Comparison of ENCODE assay signal across 8 mouse cellular contexts in the genomic region with DNA sequence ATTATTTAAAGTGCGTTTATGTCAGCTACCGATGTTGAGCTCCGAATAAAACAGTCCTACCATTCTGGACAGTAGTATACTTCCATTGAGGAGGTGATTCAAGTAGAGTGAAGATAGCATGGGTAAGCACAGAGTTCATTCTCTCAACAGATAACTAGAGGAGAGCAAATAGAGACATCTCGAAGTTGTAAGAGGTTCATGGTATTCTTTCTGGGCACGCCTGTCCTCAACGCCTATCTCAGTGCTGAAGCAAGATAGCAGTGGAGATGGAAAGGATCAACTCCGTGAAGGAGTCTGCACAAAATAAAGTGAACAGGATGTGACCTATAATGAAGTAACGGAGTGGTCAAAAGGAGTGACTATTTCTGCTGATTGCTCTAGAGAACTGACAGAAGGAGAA. TPM values are rescaled to one million over a fixed set of nuclear protein-coding genes. Genes with fewer than 3 reads are reported as not detected.
DNase-seq lines count a peak whose midpoint lies in the region; ATAC-seq and TF ChIP-seq lines count a peak whose summit lies in the region.

No protein-coding gene starts in this region.

- intact Hi-C loops in left cerebral cortex, postnatal 14 days (cut with DNase I) = loop anchor here (2.0 kb wide), 1 partner anchor 219 kb away; a partner anchor contains a TSS

- no peak for TF ChIP-seq POLR2A in bone marrow, adult 2 months (IDR thresholded peaks at IDR 0.05; ENCODE audit: borderline replicate concordance, control insufficient read depth, low read depth, low read length)

- H3K27ac ChIP-seq in heart, postnatal 0 days (ENCODE audit: low read depth) = peak overlapping the region; percentile 87; the same call in 1 of the 2 replicates
- no peak overlapping the region for H3K27ac ChIP-seq in bone marrow, adult 2 months (ENCODE audit: control insufficient read depth, insufficient read depth, low read depth, low read length, poor library complexity)
- no peak overlapping the region for H3K27ac ChIP-seq in hindbrain, embryonic 14.5 days
- no peak overlapping the region for H3K27ac ChIP-seq in midbrain, embryonic 13.5 days

- DNase-seq in heart, postnatal 0 days (ENCODE audit: low spot score) = no peak
- DNase-seq in heart, adult 11 months = no peak
- no peak for DNase-seq in hindbrain, embryonic 14.5 days (ENCODE audit: low spot score)
- no peak for DNase-seq in left cerebral cortex, postnatal 14 days (ENCODE audit: low spot score in 2 of 2)
- DNase-seq in ovary, postnatal 10 days (ENCODE audit: low spot score) = no peak
- no peak for DNase-seq in frontal cortex, postnatal 10 days (ENCODE audit: low spot score in 2 of 2)

- TF ChIP-seq EP300 in heart, postnatal 0 days (IDR thresholded peaks at IDR 0.05; ENCODE audit: low read depth) = no peak

- H3K4me2 ChIP-seq in heart, postnatal 0 days (ENCODE audit: low read depth, low read length) = peak overlapping the region; percentile 79
- peak overlapping the region; percentile 73 for H3K4me2 ChIP-seq in hindbrain, embryonic 14.5 days (replicated peaks)
- peak overlapping the region; percentile 71 for H3K4me2 ChIP-seq in midbrain, embryonic 13.5 days (replicated peaks)

- H3K27me3 ChIP-seq in heart, postnatal 0 days (ENCODE audit: control insufficient read depth, insufficient read depth, low read length) = no peaks in the 10 kb centered on the region
- no peaks in the 10 kb centered on the region for H3K27me3 ChIP-seq in hindbrain, embryonic 14.5 days (ENCODE audit: control insufficient read depth, insufficient read depth, low read length)
- H3K27me3 ChIP-seq in midbrain, embryonic 13.5 days = no peaks in the 10 kb centered on the region

- peaks cover 18% of the 10 kb centered on the region for H3K36me3 ChIP-seq in heart, postnatal 0 days (replicated peaks; ENCODE audit: control insufficient read depth, insufficient read depth, low read length)
- peaks cover 23% of the 10 kb centered on the region for H3K36me3 ChIP-seq in hindbrain, embryonic 14.5 days (replicated peaks; ENCODE audit: control insufficient read depth, insufficient read depth)
- H3K36me3 ChIP-seq in midbrain, embryonic 13.5 days = peaks cover 13% of the 10 kb centered on the region

- peak overlapping the region; percentile 93 for H3K4me3 ChIP-seq in heart, postnatal 0 days (ENCODE audit: low read depth, low read length)
- peak overlapping the region; percentile 72 for H3K4me3 ChIP-seq in bone marrow, adult 2 months (replicated peaks; ENCODE audit: control insufficient read depth, low read depth, low read length)
- H3K4me3 ChIP-seq in hindbrain, embryonic 14.5 days (replicated peaks; ENCODE audit: low read length) = peak overlapping the region; percentile 84
- peak overlapping the region; percentile 71 for H3K4me3 ChIP-seq in midbrain, embryonic 13.5 days (replicated peaks)

- TF ChIP-seq CTCF in heart, postnatal 0 days (IDR thresholded peaks at IDR 0.05; ENCODE audit: low read depth) = no peak
- no peak for TF ChIP-seq CTCF in bone marrow, adult 2 months (IDR thresholded peaks at IDR 0.05; ENCODE audit: control insufficient read depth, insufficient read depth, low read length)

- WGBS in heart, postnatal 0 days = 7% methylated on average over 8 of the region's 8 CpGs
- WGBS in bone marrow, adult 2 months = 16% methylated on average over 8 of the region's 8 CpGs
- 27% methylated on average over 8 of the region's 8 CpGs for WGBS in hindbrain, embryonic 14.5 days
- WGBS in midbrain, embryonic 13.5 days = 24% methylated on average over 8 of the region's 8 CpGs

- H3K9ac ChIP-seq in heart, postnatal 0 days (replicated peaks; ENCODE audit: low read depth, low read length) = peak overlapping the region; percentile 95
- peak overlapping the region; percentile 87 for H3K9ac ChIP-seq in hindbrain, embryonic 14.5 days
- peak overlapping the region; percentile 83 for H3K9ac ChIP-seq in midbrain, embryonic 13.5 days (replicated peaks)

- no peaks in the 10 kb centered on the region for H3K9me3 ChIP-seq in heart, postnatal 0 days (replicated peaks; ENCODE audit: control insufficient read depth, low read length)
- no peaks in the 10 kb centered on the region for H3K9me3 ChIP-seq in hindbrain, embryonic 14.5 days (ENCODE audit: control insufficient read depth, low read length)
- H3K9me3 ChIP-seq in midbrain, embryonic 13.5 days = no peaks in the 10 kb centered on the region

- peaks cover 8% of the 10 kb centered on the region for H3K4me1 ChIP-seq in heart, postnatal 0 days (ENCODE audit: control insufficient read depth, insufficient read depth)
- no peaks in the 10 kb centered on the region; the same call in 1 of the 2 replicates for H3K4me1 ChIP-seq in bone marrow, adult 2 months (ENCODE audit: control insufficient read depth, insufficient read depth, low read length)
- peaks cover 17% of the 10 kb centered on the region for H3K4me1 ChIP-seq in hindbrain, embryonic 14.5 days (replicated peaks; ENCODE audit: control insufficient read depth, insufficient read depth, low read length)
- H3K4me1 ChIP-seq in midbrain, embryonic 13.5 days (replicated peaks) = peaks cover 16% of the 10 kb centered on the region

- ATAC-seq in heart, postnatal 0 days (ENCODE audit: insufficient read depth, low read depth) = no peak
- ATAC-seq in hindbrain, embryonic 14.5 days (ENCODE audit: low FRiP score) = no peak
- no peak for ATAC-seq in midbrain, embryonic 13.5 days

RNA-seq across cellular contexts. Expression of a gene that starts 0.8 kb away (rescaled TPM):
- 21.7 and 27.3 TPM in 2 replicates for total RNA-seq in heart, postnatal 0 days (2014; rRNA removed; ENCODE audit: low replicate concordance)
- polyA plus RNA-seq in heart, postnatal 0 days (2015; fragmentation: Nextera tagmentation; extraction: Ambion mirVana) = 67.9 and 72.5 TPM in 2 replicates
- 7.2 and 9.4 TPM in 2 replicates for polyA plus RNA-seq in bone marrow, adult 2 months (2011; ENCODE audit: insufficient read depth, insufficient read length, low replicate concordance, missing spikeins)
- polyA plus RNA-seq in hindbrain, embryonic 14.5 days (2014; fragmentation: Nextera tagmentation; extraction: Ambion mirVana) = 33.7 and 36.5 TPM in 2 replicates
- polyA plus RNA-seq in midbrain, embryonic 13.5 days (2015; fragmentation: Nextera tagmentation; extraction: Ambion mirVana) = 36.7 and 36.8 TPM in 2 replicates
- 10 to 100 TPM; 21.4 to 23.3 TPM for total RNA-seq in left cerebral cortex, postnatal 14 days (2021)

RNA-seq across cellular contexts. Expression of a gene that starts 13.6 kb away (rescaled TPM):
- 7.9 and 8.3 TPM in 2 replicates for total RNA-seq in heart, postnatal 0 days (2014; rRNA removed; ENCODE audit: low replicate concordance)
- 9.7 and 10.8 TPM in 2 replicates for polyA plus RNA-seq in heart, postnatal 0 days (2015; fragmentation: Nextera tagmentation; extraction: Ambion mirVana)
- polyA plus RNA-seq in bone marrow, adult 2 months (2011; ENCODE audit: insufficient read depth, insufficient read length, low replicate concordance, missing spikeins) = 1.3 and 4.9 TPM in 2 replicates
- 8.1 and 9.2 TPM in 2 replicates for polyA plus RNA-seq in hindbrain, embryonic 14.5 days (2014; fragmentation: Nextera tagmentation; extraction: Ambion mirVana)
- 8.3 and 8.5 TPM in 2 replicates for polyA plus RNA-seq in midbrain, embryonic 13.5 days (2015; fragmentation: Nextera tagmentation; extraction: Ambion mirVana)
- 10 to 100 TPM; 11.1 to 12.5 TPM for total RNA-seq in left cerebral cortex, postnatal 14 days (2021)
